Mouse (Mus musculus) erythroblast, embryonic 14.5 days (primary cell): ENCODE results near the gene Fam3c.

Experiments
- GATA1 ChIP-seq: IDR thresholded peaks from 2 replicates; pipeline ENCODE4 v1.6.1; 2012; ENCODE audit warnings: low read length, inconsistent platforms, mixed read lengths
- TAL1 ChIP-seq: IDR thresholded peaks from 3 replicates; pipeline ENCODE4 v1.6.1; 2012; ENCODE audit warnings: low read length, inconsistent platforms, mixed read lengths

DNA sequence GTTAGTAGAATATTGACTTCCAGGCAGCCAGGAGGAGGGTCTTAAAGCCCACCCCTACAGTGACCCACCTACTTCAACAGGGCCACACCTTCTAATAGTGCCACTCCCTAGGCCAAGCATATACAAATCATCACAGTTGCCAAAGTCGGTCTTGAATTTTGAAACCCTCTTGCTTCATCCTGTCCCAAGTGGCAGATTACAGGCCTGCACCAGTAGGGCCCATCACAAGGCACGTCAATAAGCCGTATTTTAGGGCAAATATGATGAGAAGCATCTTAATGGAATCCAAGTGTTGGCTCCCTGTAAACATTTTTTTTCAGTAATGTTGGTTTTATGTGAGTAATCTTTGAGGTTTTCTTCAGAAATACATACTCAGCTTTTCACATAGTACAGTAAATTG is 49.0 kb upstream of the Fam3c start:
- TF ChIP-seq GATA1 (no peak), TAL1 (no peak)
